Mouse (Mus musculus): Measurements from ENCODE around the gene Pwp2.

The Pwp2 gene

GRCm38 (mm10) chr10:78170445-78170844 is 14.5 kb downstream of the Pwp2 start:
- DNase-seq (ENCODE audit: low spot score): no peak

GRCm38 (mm10) chr10:78169281-78170042 is 15.5 kb downstream of the Pwp2 start, which contains the start of gene D10Jhu81e:
Gene D10Jhu81e (minus strand): TSS chr10:78169782.
- DNase-seq (ENCODE audit: low spot score): peak; percentile 98

- no peak for DNase-seq (ENCODE audit: low spot score)
Measured at GRCm38 (mm10) chr10:78168792-78169191, 16.2 kb downstream of the Pwp2 start.

DNA sequence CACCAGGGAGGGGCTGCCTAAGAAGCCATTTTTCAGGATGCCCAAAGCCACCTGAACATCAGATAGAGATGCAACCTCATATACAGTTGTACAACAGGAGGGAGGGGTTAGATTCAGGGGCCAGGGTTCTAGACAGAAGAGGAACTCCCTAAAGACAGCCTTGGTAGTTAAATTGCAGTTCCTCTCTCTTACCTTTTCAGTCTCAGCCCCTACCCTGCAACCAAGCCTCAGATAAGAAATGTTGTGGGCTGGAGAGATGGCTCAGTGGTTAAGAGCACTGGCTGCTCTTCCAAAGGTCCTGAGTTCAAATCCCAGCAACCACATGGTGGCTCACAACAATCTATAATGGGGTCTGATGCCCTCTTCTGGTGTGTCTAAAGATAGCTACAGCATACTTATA is 17.2 kb downstream of the Pwp2 start:
- no peak for DNase-seq (ENCODE audit: low spot score)

DNA sequence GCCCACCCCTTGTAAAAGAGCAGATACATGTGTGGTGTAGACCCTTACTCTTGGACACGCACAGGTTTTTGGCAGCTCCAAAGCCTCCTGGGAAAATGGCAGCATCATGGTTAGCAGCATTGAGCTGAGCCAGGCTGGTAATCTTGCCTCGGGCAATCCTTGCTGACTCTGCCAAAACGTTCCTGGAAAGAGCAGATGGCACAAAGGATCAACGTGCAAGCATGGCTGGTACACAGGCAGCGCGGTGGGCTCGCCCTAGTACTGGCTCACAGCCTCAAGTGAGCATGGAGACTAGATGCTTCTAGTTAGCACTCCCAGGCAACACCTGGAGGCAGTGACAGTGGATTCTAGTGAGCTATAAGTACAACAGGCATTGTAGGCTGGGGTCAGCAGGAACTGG is 17.6 kb downstream of the Pwp2 start:
- DNase-seq (ENCODE audit: low spot score): no peak

GRCm38 (mm10) chr10:78165256-78166005 is 19.5 kb downstream of the Pwp2 start:
- no peak for DNase-seq (ENCODE audit: low spot score)

GRCm38 (mm10) chr10:78164786-78165185 is 20.2 kb downstream of the Pwp2 start:
- no peak for DNase-seq (ENCODE audit: low spot score)

DNA sequence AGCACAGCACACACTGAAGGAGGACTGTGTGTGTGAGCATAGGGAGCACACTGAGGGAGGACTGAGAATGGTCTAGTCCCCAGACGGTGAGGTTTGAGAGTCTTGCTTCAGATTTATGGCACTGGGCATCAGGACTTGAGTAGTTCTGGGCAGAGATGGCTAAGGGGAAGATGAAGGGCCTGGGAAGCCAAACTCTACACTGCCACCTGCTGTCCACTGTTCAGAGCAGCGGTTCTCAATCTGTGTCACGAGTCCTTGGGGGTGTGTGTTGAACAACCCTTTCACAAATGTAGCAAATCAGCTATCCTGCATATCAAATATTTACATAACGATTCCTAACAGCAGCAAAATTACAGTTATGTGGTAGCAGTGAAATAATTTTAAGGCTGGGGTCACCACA is 21.0 kb downstream of the Pwp2 start:
- no peak for DNase-seq (ENCODE audit: low spot score)

- no peak for DNase-seq (ENCODE audit: low spot score)
Measured at GRCm38 (mm10) chr10:78163241-78163640, 21.7 kb downstream of the Pwp2 start.

DNA sequence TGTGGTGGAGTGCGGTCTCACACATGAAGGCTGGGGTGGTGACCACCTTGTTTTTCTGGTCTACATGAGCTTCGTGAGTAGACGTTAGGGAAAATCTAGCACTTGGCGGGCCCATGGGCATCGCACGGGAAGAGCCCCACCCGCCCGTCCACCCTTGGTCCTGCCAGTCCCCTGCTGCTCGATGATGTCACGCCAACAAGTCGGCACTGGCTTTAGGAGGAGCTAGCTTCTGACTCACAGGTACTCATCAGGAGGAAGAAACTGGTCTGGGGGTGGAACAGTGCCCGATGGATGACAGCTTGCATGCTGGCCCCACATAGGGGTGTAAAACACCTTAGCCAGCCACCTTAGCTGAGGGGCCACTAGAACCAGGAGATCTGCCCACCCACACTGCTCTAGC is 22.3 kb downstream of the Pwp2 start:
- no peak for DNase-seq (ENCODE audit: low spot score)

DNA sequence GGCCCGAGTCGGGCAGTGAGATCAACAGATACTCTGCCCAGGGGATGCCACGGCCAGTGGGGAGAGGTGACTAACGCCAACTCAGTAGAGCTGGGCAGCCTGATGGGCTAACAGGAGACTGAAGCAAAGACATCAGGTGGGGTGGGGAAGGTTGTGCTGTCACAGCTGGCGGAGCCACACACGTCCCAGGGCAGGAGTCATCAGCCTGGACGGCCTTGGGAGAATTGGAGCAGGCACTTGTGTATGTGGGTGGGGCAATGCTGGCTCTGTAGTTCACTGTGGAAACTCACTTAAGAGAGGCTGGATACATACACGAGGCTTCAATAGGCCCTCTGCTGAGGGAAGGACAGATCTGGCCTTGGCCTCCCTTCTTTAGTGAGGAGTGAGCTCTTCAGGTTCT is 23.9 kb downstream of the Pwp2 start:
- DNase-seq (ENCODE audit: low spot score): no peak

DNA sequence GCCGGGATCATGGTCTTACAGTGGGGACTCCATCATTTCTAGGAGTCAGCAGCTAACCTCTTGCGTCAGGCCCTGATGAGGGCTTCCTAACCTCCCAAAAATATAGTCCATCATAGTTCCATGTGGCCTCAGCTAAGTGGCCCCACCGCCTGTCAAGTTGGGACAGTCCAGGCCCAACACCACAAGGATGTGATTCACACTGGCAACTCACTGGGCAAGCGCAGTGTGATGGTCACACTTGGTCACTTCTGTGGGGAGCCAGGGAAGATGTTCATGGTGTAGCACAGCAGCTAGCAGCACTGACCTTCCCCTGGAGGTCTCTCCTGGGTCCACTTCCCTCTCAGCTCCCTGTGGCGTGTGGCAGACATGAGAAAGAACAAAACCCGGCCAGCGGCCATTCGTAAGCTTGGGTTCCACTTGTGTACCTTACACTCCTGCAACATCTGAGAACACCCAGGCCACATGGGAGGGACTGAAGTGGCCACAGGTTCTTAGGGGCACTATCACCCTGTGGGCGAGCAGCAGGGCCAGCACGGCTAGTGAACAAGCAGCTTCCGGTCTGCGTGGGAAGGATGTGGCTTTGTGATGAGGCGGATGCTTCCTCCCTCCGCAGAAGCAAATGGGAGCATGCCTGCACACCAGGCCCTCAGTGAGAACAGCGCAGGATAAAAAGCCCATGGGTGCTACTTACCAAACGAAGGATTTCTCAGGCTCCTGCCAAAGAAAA is 24.4 kb downstream of the Pwp2 start:
- DNase-seq (ENCODE audit: low spot score): no peak

GRCm38 (mm10) chr10:78159906-78160305 is 25.0 kb downstream of the Pwp2 start:
- DNase-seq (ENCODE audit: low spot score): peak; percentile 73

DNA sequence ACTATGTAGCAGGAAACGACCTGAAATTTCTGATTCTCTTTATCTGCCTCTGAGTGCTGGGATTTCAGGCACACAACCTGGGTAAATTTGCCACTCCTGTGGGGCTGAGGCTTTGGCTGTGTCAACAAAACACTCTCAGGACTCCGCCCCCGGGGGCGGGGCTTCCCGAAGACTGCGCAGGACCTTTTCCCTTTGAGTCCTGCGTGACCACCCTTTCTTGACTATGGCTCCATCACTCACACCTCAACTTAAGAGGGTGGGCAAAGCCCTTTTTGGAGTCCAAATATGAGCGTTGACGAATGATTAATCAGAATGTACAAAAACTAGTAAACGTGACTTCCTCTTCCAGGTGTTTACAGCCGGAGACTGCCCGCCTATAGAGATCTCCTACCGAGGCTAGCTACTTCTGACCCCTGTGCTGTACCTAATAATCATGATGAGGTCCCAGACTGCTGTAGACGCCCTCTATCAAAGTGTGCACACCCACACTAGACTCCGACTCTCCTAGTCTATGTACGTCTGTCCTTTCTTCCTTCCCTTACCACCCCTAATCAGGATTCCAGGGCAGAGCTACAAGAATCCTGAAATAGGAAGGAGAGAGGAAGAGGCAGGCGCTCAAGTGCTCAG is 25.6 kb downstream of the Pwp2 start:
- DNase-seq (ENCODE audit: low spot score): no peak

- DNase-seq (ENCODE audit: low spot score): no peak
Measured at GRCm38 (mm10) chr10:78158041-78158440, 26.9 kb downstream of the Pwp2 start.

GRCm38 (mm10) chr10:78156926-78157325 is 28.0 kb downstream of the Pwp2 start:
- no peak for DNase-seq (ENCODE audit: low spot score)

- no peak for DNase-seq (ENCODE audit: low spot score)
Measured at GRCm38 (mm10) chr10:78148834-78149766, 35.8 kb downstream of the Pwp2 start.

DNA sequence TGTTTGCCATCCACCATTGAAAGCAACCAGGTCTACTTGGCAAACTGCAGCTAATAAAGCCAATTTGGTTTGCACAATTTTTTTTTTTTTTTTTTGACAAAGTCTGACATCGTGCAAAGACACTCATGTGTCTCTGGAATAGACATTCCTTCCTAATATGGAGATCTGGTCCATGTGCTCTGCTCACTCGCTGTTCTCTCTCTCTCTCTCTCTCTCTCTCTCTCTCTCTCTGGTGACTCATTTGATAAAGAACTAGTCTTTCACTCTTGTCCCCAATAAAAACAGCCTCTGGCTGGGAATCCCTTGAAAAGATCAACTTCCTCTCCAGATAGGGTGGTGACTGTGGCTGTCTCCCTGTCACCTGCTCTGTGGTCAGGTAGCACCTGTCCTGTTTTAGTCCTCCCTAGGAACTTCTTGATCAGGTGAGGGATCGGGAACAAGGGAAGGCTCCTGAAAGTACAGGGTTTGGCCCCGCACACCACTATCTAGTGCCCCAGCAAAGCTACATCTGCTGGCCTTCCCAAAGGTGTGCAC is 37.0 kb downstream of the Pwp2 start:
- peak; percentile 2 for DNase-seq (ENCODE audit: low spot score)

GRCm38 (mm10) chr10:78143727-78144505 is 41.0 kb downstream of the Pwp2 start:
- no peak for DNase-seq (ENCODE audit: low spot score)

GRCm38 (mm10) chr10:78140843-78141242 is 44.1 kb downstream of the Pwp2 start:
- no peak for DNase-seq (ENCODE audit: low spot score)

Data from testis, postnatal 14 days (tissue).